Mouse (Mus musculus) hindbrain, embryonic 15.5 days (tissue): ENCODE results near the gene Nav3. TPM values are rescaled to one million over a fixed set of nuclear protein-coding genes. Genes with fewer than 3 reads are reported as not detected.

Experiments
- ATAC-seq: fragments of 200-750 bp; cut with Nextera tagmentation; 2 replicates; pipeline ENCODE4 v1.8.0; 2017; ENCODE audit warnings: low read depth, moderate number of reproducible peaks, moderate TSS enrichment; ENCODE audit not compliant: low FRiP score
- H3K27ac ChIP-seq: fragments of 300-500 bp; sonication (generic); replicated peaks from 2 replicates; pipeline ENCODE4 v1.5.1; 2015; ENCODE audit warnings: mild to moderate bottlenecking, inconsistent platforms
- H3K27me3 ChIP-seq: fragments of 300-500 bp; sonication (generic); 2 replicates; pipeline ENCODE4 v1.6.1; 2015; ENCODE audit warnings: control low read depth, inconsistent platforms
- H3K36me3 ChIP-seq: fragments of 300-500 bp; sonication (generic); 2 replicates; pipeline ENCODE4 v1.6.1; 2015; ENCODE audit warnings: control low read depth, inconsistent platforms
- H3K4me1 ChIP-seq: fragments of 300-500 bp; sonication (generic); replicated peaks from 2 replicates; pipeline ENCODE4 v1.6.1; 2015; ENCODE audit warnings: control low read depth, inconsistent platforms
- H3K4me2 ChIP-seq: fragments of 300-500 bp; sonication (generic); 2 replicates; pipeline ENCODE4 v1.6.1; 2015; ENCODE audit warnings: moderate library complexity, mild to moderate bottlenecking, inconsistent platforms
- H3K4me3 ChIP-seq: fragments of 300-500 bp; sonication (generic); 2 replicates; pipeline ENCODE4 v1.5.1; 2015; ENCODE audit warnings: mild to moderate bottlenecking, inconsistent platforms
- H3K9ac ChIP-seq: fragments of 300-500 bp; sonication (generic); 2 replicates; pipeline ENCODE4 v1.6.1; 2015; ENCODE audit warnings: inconsistent platforms
- H3K9me3 ChIP-seq: fragments of 300-500 bp; sonication (generic); 2 replicates; pipeline ENCODE4 v1.6.1; 2016; ENCODE audit warnings: control low read depth, inconsistent platforms
- WGBS: fragments of 180-500 bp; shearing (Covaris S2); methylation state at CpG from one replicate; pipeline ENCODE4 v1.1.7; 2015; 5-methylcytosine and 5-hydroxymethylcytosine counted together
- polyA plus RNA-seq: library from polyadenylated mRNA; unstranded; fragments of >200 nt; fragmentation: Nextera tagmentation; extraction: Ambion mirVana; gene quantifications from 2 replicates; pipeline ENCODE4 v1.2.1, GENCODE M21; 2015

Nav3 gene
- polyA plus RNA-seq, 1 experiment from 2014 or later = 24.9 TPM

DNA sequence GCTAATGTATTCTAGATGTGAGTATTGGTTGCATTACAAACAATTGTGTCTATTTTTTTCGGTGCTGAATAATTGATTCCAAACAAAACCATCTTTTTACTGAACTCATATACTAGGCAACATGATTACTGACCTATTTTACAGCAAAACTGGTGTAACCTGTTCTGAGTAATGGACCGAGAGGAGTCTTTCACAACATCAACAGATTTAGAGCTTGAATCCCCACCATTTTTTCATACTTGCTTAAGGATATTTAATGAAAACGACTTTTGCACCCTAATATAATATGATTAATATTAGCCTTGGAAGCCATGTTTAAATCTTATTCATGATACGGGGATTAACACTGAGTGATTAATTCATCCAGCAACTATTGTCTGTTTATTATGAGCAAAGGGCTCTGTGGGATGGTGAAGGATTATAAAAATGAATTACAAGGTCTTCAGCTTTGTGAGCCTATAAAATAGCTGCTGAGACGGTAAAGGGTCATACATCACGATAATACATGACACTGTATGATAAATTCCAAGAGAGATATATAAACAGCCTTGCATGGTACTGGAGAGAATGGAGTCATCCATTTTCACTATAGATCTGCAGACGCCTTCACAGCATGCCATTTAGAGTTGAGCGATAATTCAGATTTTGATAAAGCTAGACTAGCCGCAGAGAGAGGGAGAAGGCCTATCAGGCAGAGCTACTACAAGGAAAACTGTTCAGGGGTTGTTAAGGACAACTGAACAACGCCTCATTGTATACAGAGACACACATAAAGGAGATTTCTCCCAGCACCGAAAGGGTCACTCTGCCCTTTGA lies 567.4 kb downstream of the Nav3 start:
- Histone ChIP-seq H3K27ac (peak overlapping the region; percentile 63; the same call in 1 of the 2 replicates), H3K27me3 (no peaks in the 10 kb centered on the region), H3K9me3 (no peaks in the 10 kb centered on the region), H3K4me2 (no peak overlapping the region), H3K4me3 (no peak overlapping the region), H3K9ac (no peak overlapping the region), H3K36me3 (no peaks in the 10 kb centered on the region), H3K4me1 (0 out of 2 replicates have a peak, but pooled peaks cover 7% of the 10 kb centered on the region)
- WGBS = 48% methylated on average over 11 of the region's 11 CpGs
- ATAC-seq = peak; percentile 56; the same call in 1 of the 2 replicates

DNA sequence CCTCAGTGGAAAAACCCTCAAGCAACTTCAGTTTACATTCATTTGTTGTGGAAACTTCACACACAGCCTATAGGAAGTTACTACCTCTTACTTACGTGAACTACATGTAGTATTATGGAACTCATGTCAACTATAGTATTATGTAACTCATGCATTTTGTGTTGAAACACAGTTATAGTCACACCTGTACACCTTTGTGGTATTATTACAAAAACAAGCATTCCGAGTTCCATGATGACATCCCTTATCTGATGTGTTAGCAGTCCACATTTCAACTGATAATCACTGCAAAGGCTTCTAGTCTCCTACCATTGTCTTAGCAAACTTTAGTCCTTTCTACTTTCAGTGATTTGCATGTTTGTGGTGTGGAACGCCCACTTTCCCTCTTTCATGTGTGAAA lies 568.8 kb downstream of the Nav3 start:
- no peak for ATAC-seq
- no peak overlapping the region for H3K4me2 ChIP-seq
- H3K9me3 ChIP-seq = no peaks in the 10 kb centered on the region
- H3K27ac ChIP-seq = no peak overlapping the region
- 86% methylated on average over 3 of the region's 3 CpGs for WGBS
- H3K4me3 ChIP-seq = no peak overlapping the region
- H3K36me3 ChIP-seq = no peaks in the 10 kb centered on the region
- H3K9ac ChIP-seq = no peak overlapping the region
- H3K27me3 ChIP-seq = no peaks in the 10 kb centered on the region
- H3K4me1 ChIP-seq = 0 out of 2 replicates have a peak, but pooled peaks cover 7% of the 10 kb centered on the region

DNA sequence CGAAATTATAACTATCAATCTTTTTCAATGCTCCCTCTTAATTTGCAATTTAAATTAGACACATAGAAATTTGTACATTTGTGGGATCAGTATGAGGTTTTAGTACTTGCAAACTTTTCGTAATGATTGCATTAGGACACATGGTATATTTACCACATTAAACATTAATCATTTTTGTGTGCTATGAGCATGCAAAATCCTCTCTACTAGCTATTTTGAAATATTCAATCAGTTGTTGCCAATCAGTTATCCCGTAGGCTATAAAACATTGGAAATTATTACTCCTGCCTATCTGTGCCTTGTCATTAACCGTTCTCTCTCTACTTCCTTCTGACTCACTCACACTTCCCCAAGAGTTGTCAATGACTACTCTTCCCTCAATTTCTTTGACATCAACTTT lies 579.9 kb downstream of the Nav3 start:
- WGBS = 82% methylated on average over 4 of the region's 4 CpGs

DNA sequence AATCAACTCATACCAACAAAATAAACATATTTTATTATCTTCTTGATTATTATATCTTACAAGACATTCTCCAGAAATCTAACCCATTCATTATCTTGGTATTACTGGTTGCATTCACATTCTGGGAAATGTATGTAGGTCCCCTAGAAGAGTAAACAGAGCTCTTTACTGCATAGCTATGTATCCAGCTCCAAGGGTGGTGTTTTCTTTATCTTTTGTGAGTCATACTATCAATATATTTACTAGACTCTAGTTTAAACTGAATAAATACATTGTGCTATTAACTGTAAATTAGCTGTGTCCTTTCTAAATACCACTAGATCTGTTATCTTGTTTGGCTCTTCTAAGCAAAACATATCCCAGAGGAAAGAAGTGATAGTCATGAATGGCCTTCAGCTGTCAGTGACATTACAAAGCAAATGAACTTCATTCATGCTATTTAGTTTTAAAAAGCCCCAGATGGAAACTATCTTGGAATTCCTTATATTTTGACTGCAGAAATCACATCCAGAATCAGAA lies 580.6 kb downstream of the Nav3 start:
- ATAC-seq = no peak
- H3K9ac ChIP-seq = no peak overlapping the region
- no peak overlapping the region for H3K27ac ChIP-seq
- H3K4me2 ChIP-seq = no peak overlapping the region
- H3K9me3 ChIP-seq = no peaks in the 10 kb centered on the region
- H3K27me3 ChIP-seq = no peaks in the 10 kb centered on the region
- no peak overlapping the region for H3K4me3 ChIP-seq
- no peaks in the 10 kb centered on the region for H3K4me1 ChIP-seq
- H3K36me3 ChIP-seq = no peaks in the 10 kb centered on the region

More for the DNA sequence above, 579.9 kb downstream of the Nav3 start:
- Histone ChIP-seq H3K27ac (no peak overlapping the region), H3K4me2 (no peak overlapping the region), H3K36me3 (no peaks in the 10 kb centered on the region), H3K9ac (no peak overlapping the region), H3K4me1 (no peaks in the 10 kb centered on the region), H3K9me3 (no peaks in the 10 kb centered on the region), H3K4me3 (no peak overlapping the region), H3K27me3 (no peaks in the 10 kb centered on the region)
- no peak for ATAC-seq

DNA sequence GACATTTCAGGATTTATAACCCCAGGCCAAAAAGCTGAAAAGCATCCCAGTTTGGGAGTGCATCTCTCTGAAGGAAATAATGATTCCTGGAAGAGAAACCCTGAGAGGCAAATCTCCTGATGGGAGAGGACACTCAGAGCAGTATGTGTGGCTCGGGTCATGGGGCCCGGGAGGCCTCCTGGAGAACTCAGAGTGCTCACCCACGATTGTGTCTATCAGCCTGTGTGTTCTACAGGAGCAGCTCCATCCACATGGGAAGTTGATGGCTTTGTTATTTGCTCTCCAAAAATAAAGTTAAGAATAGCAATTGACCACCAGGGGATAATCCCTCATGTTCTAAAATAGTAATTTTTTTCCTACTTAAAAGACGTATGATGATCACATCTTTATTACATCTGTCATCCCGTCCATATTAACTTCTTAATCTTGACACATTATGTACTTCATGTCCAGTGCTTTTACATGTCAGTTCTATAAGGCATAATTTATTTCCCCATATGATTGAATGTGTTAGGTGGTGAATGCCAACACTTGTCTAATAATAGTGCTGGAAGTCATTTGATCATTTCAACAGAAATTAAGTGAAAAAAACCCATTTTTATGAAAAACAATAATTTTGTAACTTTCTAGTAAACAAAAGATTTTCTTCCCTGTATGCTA lies 581.2 kb downstream of the Nav3 start:
- no peaks in the 10 kb centered on the region for H3K4me1 ChIP-seq
- H3K36me3 ChIP-seq = no peaks in the 10 kb centered on the region
- no peak overlapping the region for H3K27ac ChIP-seq
- no peak overlapping the region for H3K4me3 ChIP-seq
- no peaks in the 10 kb centered on the region for H3K9me3 ChIP-seq
- no peak overlapping the region for H3K4me2 ChIP-seq
- H3K9ac ChIP-seq = no peak overlapping the region
- no peaks in the 10 kb centered on the region for H3K27me3 ChIP-seq
- WGBS = 56% methylated on average over 5 of the region's 5 CpGs
- no peak for ATAC-seq

DNA sequence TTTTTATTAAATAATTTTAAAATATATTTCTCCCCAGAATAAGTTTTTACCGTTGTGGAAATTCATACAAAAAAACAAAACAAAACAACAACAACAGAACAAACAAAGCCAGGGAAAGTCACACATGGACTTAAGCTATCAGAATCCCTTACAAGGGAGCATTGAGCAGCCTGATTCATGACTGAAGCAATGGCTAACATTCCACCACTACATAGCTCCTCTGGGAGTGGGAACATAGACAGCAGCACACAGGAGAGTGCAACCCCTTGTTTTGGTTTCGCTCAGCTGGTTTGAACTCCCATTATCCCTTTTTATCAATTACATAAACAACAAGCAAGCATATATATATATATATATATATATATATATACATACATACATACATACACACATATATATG lies 589.9 kb downstream of the Nav3 start:
- Histone ChIP-seq H3K27ac (no peak overlapping the region), H3K9me3 (no peaks in the 10 kb centered on the region), H3K9ac (no peak overlapping the region), H3K27me3 (no peaks in the 10 kb centered on the region), H3K4me3 (no peak overlapping the region), H3K4me2 (no peak overlapping the region), H3K4me1 (peaks cover 4% of the 10 kb centered on the region), H3K36me3 (no peaks in the 10 kb centered on the region)
- WGBS = 83% methylated on average over 2 of the region's 2 CpGs
- ATAC-seq = no peak

DNA sequence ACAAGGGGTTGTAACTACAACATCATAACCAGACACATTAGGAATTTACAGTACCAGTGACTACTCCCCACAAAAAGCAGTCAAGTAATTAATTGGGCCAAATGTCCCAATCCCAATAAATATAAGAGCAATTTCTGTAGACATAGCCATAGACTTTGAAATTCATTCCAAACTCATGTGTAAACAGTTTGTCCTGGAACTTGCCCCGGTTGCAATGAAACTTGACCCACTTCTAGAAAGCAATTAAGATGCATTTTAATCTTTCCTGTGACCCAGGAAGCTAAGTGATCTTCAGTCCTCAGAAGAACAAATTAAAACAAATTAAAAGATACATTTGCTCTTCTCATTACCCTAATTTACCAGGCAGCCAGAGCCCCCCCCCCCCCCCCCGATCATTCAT lies 590.6 kb downstream of the Nav3 start:
- no peak overlapping the region for H3K9ac ChIP-seq
- no peaks in the 10 kb centered on the region for H3K36me3 ChIP-seq
- ATAC-seq = no peak
- no peak overlapping the region for H3K27ac ChIP-seq
- H3K4me2 ChIP-seq = no peak overlapping the region
- WGBS = 53% methylated on average over 1 of the region's 2 CpGs
- no peaks in the 10 kb centered on the region for H3K9me3 ChIP-seq
- no peak overlapping the region for H3K4me3 ChIP-seq
- H3K4me1 ChIP-seq = peaks cover 4% of the 10 kb centered on the region
- H3K27me3 ChIP-seq = no peaks in the 10 kb centered on the region

DNA sequence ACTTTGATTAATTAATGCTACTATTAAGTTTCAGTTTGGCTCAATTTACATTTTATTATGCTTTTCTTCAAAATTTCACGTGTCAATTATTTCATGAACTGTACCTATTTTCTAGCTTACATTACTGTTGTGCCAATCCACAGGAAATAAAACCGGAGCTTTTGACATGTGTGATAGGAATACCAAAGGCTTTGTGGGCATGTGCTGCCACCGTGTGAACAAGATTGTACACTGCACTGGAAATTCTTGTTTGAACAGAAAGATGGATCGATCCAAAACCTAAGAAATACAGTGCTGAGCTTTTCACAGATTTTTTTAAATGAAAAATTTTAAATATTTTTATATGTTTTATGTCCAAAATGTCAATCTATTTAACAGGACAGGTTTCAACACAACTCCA lies 591.3 kb downstream of the Nav3 start:
- no peak; the same call in 1 of the 2 replicates for ATAC-seq
- no peaks in the 10 kb centered on the region for H3K27me3 ChIP-seq
- peaks cover 4% of the 10 kb centered on the region for H3K4me1 ChIP-seq
- H3K36me3 ChIP-seq = no peaks in the 10 kb centered on the region
- peak overlapping the region; percentile 10; the same call in 1 of the 2 replicates for H3K4me2 ChIP-seq
- 14% methylated on average over 4 of the region's 4 CpGs for WGBS
- no peaks in the 10 kb centered on the region for H3K9me3 ChIP-seq
- H3K4me3 ChIP-seq = no peak overlapping the region
- no peak overlapping the region for H3K9ac ChIP-seq
- no peak overlapping the region for H3K27ac ChIP-seq

DNA sequence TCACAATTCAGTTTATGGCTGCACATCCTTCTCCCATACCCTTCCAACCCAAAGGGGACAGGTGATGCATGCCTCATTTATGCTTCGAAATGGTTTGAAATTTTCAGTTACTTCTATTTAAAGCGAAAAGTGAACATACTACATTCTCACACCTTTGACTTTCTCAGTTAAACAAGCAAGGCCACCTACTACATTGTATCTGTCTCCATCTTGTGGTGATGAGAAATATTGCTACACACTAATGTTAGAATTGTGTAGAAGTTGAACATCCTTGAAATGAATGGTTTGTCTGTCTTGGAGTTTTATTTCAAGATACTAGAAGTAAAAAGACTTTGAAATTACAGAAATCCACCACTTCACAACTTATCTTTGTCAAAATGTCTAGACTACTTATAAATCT lies 594.7 kb downstream of the Nav3 start:
- Histone ChIP-seq H3K27ac (no peak overlapping the region), H3K4me3 (no peak overlapping the region), H3K27me3 (no peaks in the 10 kb centered on the region), H3K36me3 (no peaks in the 10 kb centered on the region), H3K4me2 (no peak overlapping the region), H3K4me1 (peaks cover 4% of the 10 kb centered on the region), H3K9me3 (no peaks in the 10 kb centered on the region), H3K9ac (no peak overlapping the region)
- no peak for ATAC-seq
- WGBS = 59% methylated on average over 2 of the region's 2 CpGs

DNA sequence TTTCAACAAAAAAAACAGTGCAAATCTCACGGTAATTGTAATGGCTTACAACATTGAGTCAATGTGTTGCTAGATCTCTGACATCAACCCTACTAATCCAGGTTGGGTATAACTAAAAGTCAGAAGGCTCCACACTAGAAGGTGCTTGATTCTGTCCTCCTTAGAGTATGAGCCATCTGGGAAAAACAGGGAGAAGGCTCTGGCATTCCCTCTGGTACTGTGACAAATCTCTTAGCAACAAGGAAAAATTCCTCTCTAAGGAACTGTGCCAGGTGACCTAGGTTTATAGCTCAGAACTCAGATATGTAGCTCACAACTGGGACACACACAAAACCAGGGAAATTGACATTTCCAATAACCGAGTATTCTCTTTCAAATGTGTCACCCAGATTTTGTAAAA lies 597.4 kb downstream of the Nav3 start:
- no peak for ATAC-seq
- Histone ChIP-seq H3K27me3 (no peaks in the 10 kb centered on the region), H3K9ac (no peak overlapping the region), H3K27ac (no peak overlapping the region), H3K4me3 (no peak overlapping the region), H3K36me3 (no peaks in the 10 kb centered on the region), H3K4me1 (no peaks in the 10 kb centered on the region), H3K4me2 (no peak overlapping the region), H3K9me3 (no peaks in the 10 kb centered on the region)
- 85% methylated on average over 2 of the region's 2 CpGs for WGBS

DNA sequence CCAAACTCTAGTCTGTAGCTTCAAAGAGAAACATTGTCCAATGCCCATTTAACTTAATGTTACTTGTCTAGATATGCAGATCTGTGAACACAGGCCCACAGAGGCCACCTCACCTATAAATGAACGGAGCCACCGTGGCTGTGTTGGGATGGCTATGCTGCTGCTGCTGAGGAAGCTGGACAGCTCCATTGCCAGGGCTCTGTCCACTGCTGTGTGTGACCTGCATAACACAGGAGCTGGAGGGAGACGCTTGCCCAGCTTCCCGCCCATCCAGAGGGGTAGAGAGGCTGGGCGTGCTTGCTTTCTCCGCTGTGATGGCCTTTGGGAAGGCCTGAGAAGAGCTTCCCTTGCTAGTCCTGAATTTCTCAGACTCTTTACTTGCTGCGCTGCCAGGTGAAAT lies 603.6 kb downstream of the Nav3 start:
- no peak for ATAC-seq
- WGBS = 51% methylated on average over 7 of the region's 7 CpGs

DNA sequence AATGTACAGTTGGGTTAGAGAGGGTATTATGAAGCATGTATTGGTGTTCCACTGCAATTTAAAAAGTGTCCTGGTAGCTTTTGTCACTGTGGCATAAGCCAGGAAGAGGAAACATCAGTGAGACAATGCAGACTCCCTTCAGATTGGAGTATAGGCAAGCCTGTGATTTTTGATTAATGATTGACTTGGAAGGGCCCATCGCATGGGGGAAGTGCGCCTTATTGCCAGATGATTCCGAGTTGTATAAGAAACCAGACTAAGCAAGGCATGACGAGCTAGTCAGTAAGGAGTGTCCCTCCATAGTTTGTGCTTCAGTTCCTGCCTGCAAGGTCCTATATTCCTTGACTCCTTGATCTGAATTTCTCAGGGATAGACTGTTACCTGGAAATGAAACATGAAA lies 608.4 kb downstream of the Nav3 start:
- Histone ChIP-seq H3K27ac (no peak overlapping the region), H3K4me1 (0 out of 2 replicates have a peak, but pooled peaks cover 3% of the 10 kb centered on the region)
- 76% methylated on average over 4 of the region's 4 CpGs for WGBS

More for the DNA sequence above, 603.6 kb downstream of the Nav3 start:
- H3K27me3 ChIP-seq = no peaks in the 10 kb centered on the region
- H3K27ac ChIP-seq = no peak overlapping the region
- no peaks in the 10 kb centered on the region for H3K36me3 ChIP-seq
- no peak overlapping the region for H3K4me2 ChIP-seq
- H3K4me1 ChIP-seq = no peaks in the 10 kb centered on the region
- no peak overlapping the region for H3K4me3 ChIP-seq
- no peaks in the 10 kb centered on the region for H3K9me3 ChIP-seq
- no peak overlapping the region for H3K9ac ChIP-seq

More for the DNA sequence above, 608.4 kb downstream of the Nav3 start:
- Histone ChIP-seq H3K9me3 (no peaks in the 10 kb centered on the region), H3K27me3 (no peaks in the 10 kb centered on the region), H3K36me3 (no peaks in the 10 kb centered on the region), H3K4me3 (no peak overlapping the region), H3K4me2 (no peak overlapping the region), H3K9ac (no peak overlapping the region)
- no peak for ATAC-seq
